Mouse (Mus musculus) neural tube, embryonic 11.5 days (tissue): ENCODE data around the gene Lsp1. TPM values are rescaled to one million over a fixed set of nuclear protein-coding genes. Genes with fewer than 3 reads are reported as not detected.
A peak's percentile ranks its signal among the peaks of the same experiment; 100 is the strongest.

Experiments
- ATAC-seq: fragments of 200-750 bp; cut with Nextera tagmentation; 2 replicates; pipeline ENCODE4 v1.8.0; 2017; ENCODE audit warnings: moderate number of reproducible peaks, mild to moderate bottlenecking, moderate TSS enrichment, moderate library complexity; ENCODE audit not compliant: insufficient read depth, low FRiP score, low TSS enrichment
- DNase-seq: peaks from one replicate; pipeline ENCODE4 v3.0.0-alpha.2; 2015; ENCODE audit warnings: low spot score
- H3K27ac ChIP-seq: fragments of 300-500 bp; sonication (generic); 2 replicates; pipeline ENCODE4 v1.5.1; 2014; ENCODE audit warnings: low read depth, mild to moderate bottlenecking, low read length
- H3K27me3 ChIP-seq: fragments of 300-500 bp; sonication (generic); 2 replicates; pipeline ENCODE4 v1.6.1; 2014; ENCODE audit warnings: mild to moderate bottlenecking, low read length, mixed read lengths; ENCODE audit not compliant: control insufficient read depth, insufficient read depth
- H3K36me3 ChIP-seq: fragments of 300-500 bp; sonication (generic); 2 replicates; pipeline ENCODE4 v1.6.1; 2014; ENCODE audit warnings: mild to moderate bottlenecking, low read length, moderate library complexity, mixed read lengths; ENCODE audit not compliant: control insufficient read depth, insufficient read depth
- H3K4me1 ChIP-seq: fragments of 300-500 bp; sonication (generic); 2 replicates; pipeline ENCODE4 v1.6.1; 2014; ENCODE audit warnings: low read length, mixed read lengths; ENCODE audit not compliant: control insufficient read depth, insufficient read depth
- H3K4me2 ChIP-seq: fragments of 300-500 bp; sonication (generic); 2 replicates; pipeline ENCODE4 v1.6.1; 2014; ENCODE audit warnings: low read depth, mild to moderate bottlenecking, moderate library complexity
- H3K4me3 ChIP-seq: fragments of 300-500 bp; sonication (generic); 2 replicates; pipeline ENCODE4 v1.5.1; 2014; ENCODE audit warnings: low read depth, low read length
- H3K9ac ChIP-seq: fragments of 300-500 bp; sonication (generic); 2 replicates; pipeline ENCODE4 v1.6.1; 2014; ENCODE audit warnings: mild to moderate bottlenecking, low read length
- H3K9me3 ChIP-seq: fragments of 300-500 bp; sonication (generic); 2 replicates; pipeline ENCODE4 v1.6.1; 2016; ENCODE audit warnings: low read length; ENCODE audit not compliant: control insufficient read depth
- WGBS: fragments of 180-500 bp; shearing (Covaris S2); extraction: QIAGEN DNeasy Blood & Tissue Kit; methylation state at CpG from one replicate; pipeline ENCODE4 v1.1.7; 2014; 5-methylcytosine and 5-hydroxymethylcytosine counted together
- polyA plus RNA-seq: library from polyadenylated mRNA; unstranded; fragments of >200 nt; fragmentation: Nextera tagmentation; extraction: Ambion mirVana; gene quantifications from 2 replicates; pipeline ENCODE4 v1.2.1, GENCODE M21; 2014

Lsp1 gene
- polyA plus RNA-seq, 1 experiment from 2014 or later, result 15.1 TPM

GRCm38 (mm10) chr7:142498575-142498974 lies 38.0 kb downstream of the Lsp1 start, which contains the start of gene Tnnt3:
Gene Tnnt3 (plus strand): TSS chr7:142498836.
- DNase-seq, result no peak
- 89% methylated on average over 2 of the region's 2 CpGs for WGBS

GRCm38 (mm10) chr7:142499010-142499721 lies 38.6 kb downstream of the Lsp1 start:
- Histone ChIP-seq H3K27ac (no peak overlapping the region), H3K4me1 (no peaks in the 10 kb centered on the region), H3K4me2 (no peak overlapping the region), H3K4me3 (no peak overlapping the region), H3K9me3 (no peaks in the 10 kb centered on the region), H3K36me3 (no peaks in the 10 kb centered on the region), H3K9ac (no peak overlapping the region), H3K27me3 (no peaks in the 10 kb centered on the region)
- DNase-seq (no peak), ATAC-seq (no peak)
- WGBS, result 87% methylated on average over 5 of the region's 5 CpGs

More at GRCm38 (mm10) chr7:142498575-142498974, 38.0 kb downstream of the Lsp1 start, which contains the start of gene Tnnt3:
- Histone ChIP-seq H3K27me3 (no peaks in the 10 kb centered on the region), H3K4me1 (no peaks in the 10 kb centered on the region), H3K27ac (no peak within 1 kb of the TSS), H3K9me3 (no peaks in the 10 kb centered on the region), H3K36me3 (no peaks in the 10 kb centered on the region), H3K9ac (no peak within 1 kb of the TSS), H3K4me2 (no peak within 1 kb of the TSS), H3K4me3 (no peak within 1 kb of the TSS)
- ATAC-seq, result no peak

- H3K4me2 ChIP-seq, result no peak overlapping the region
- WGBS, result 88% methylated on average over 1 of the region's 1 CpGs
- H3K9me3 ChIP-seq, result no peaks in the 10 kb centered on the region
- H3K27ac ChIP-seq, result no peak overlapping the region
- no peak overlapping the region for H3K4me3 ChIP-seq
- H3K27me3 ChIP-seq, result no peaks in the 10 kb centered on the region
- ATAC-seq (no peak), DNase-seq (no peak)
- no peaks in the 10 kb centered on the region for H3K4me1 ChIP-seq
- H3K9ac ChIP-seq, result no peak overlapping the region
- H3K36me3 ChIP-seq, result no peaks in the 10 kb centered on the region
These were observed 39.4 kb downstream of the Lsp1 start for GRCm38 (mm10) chr7:142500032-142500431.

- 91% methylated on average over 4 of the region's 4 CpGs for WGBS
- Histone ChIP-seq H3K9me3 (no peaks in the 10 kb centered on the region), H3K27ac (no peak overlapping the region), H3K9ac (no peak overlapping the region), H3K36me3 (no peaks in the 10 kb centered on the region), H3K4me2 (no peak overlapping the region), H3K4me3 (no peak overlapping the region), H3K4me1 (peaks cover 9% of the 10 kb centered on the region), H3K27me3 (peaks cover 3% of the 10 kb centered on the region; the same call in 1 of the 2 replicates)
- DNase-seq (no peak), ATAC-seq (no peak)
These were observed 42.6 kb downstream of the Lsp1 start for GRCm38 (mm10) chr7:142503206-142503605.

- Histone ChIP-seq H3K4me3 (no peak overlapping the region), H3K4me1 (peaks cover 23% of the 10 kb centered on the region), H3K27ac (no peak overlapping the region), H3K9ac (no peak overlapping the region), H3K4me2 (no peak overlapping the region), H3K9me3 (no peaks in the 10 kb centered on the region), H3K27me3 (peaks cover 3% of the 10 kb centered on the region; the same call in 1 of the 2 replicates), H3K36me3 (no peaks in the 10 kb centered on the region)
- 3% methylated on average over 2 of the region's 2 CpGs for WGBS
- DNase-seq (peak; percentile 52), ATAC-seq (no peak)
These were observed 45.3 kb downstream of the Lsp1 start for GRCm38 (mm10) chr7:142505942-142506341.

GRCm38 (mm10) chr7:142506501-142506900 lies 45.9 kb downstream of the Lsp1 start:
- H3K4me3 ChIP-seq, result no peak overlapping the region
- H3K27me3 ChIP-seq, result peaks cover 3% of the 10 kb centered on the region; the same call in 1 of the 2 replicates
- no peak for DNase-seq
- H3K9me3 ChIP-seq, result no peaks in the 10 kb centered on the region
- no peaks in the 10 kb centered on the region for H3K36me3 ChIP-seq
- WGBS, result 29% methylated on average over 4 of the region's 4 CpGs
- H3K4me1 ChIP-seq, result peaks cover 23% of the 10 kb centered on the region
- no peak overlapping the region for H3K27ac ChIP-seq
- no peak overlapping the region for H3K9ac ChIP-seq
- no peak overlapping the region for H3K4me2 ChIP-seq
- ATAC-seq, result 0 out of 2 replicates have a peak, but pooled peaks have one; percentile 21

GRCm38 (mm10) chr7:142507453-142507852 lies 46.8 kb downstream of the Lsp1 start:
- H3K27ac ChIP-seq, result no peak overlapping the region
- peaks cover 3% of the 10 kb centered on the region; the same call in 1 of the 2 replicates for H3K27me3 ChIP-seq
- H3K4me1 ChIP-seq, result peaks cover 23% of the 10 kb centered on the region
- H3K36me3 ChIP-seq, result no peaks in the 10 kb centered on the region
- WGBS, result 93% methylated on average over 9 of the region's 9 CpGs
- no peaks in the 10 kb centered on the region for H3K9me3 ChIP-seq
- no peak for DNase-seq
- no peak overlapping the region for H3K4me2 ChIP-seq
- no peak for ATAC-seq
- no peak overlapping the region for H3K4me3 ChIP-seq
- no peak overlapping the region for H3K9ac ChIP-seq

- peak; percentile 69 for DNase-seq
These were observed 48.9 kb downstream of the Lsp1 start for GRCm38 (mm10) chr7:142509518-142509917.

More at GRCm38 (mm10) chr7:142509518-142509917, 48.9 kb downstream of the Lsp1 start:
- peaks cover 23% of the 10 kb centered on the region for H3K4me1 ChIP-seq
- H3K27me3 ChIP-seq, result peaks cover 6% of the 10 kb centered on the region; the same call in 1 of the 2 replicates
- no peaks in the 10 kb centered on the region for H3K36me3 ChIP-seq
- no peak overlapping the region for H3K4me2 ChIP-seq
- H3K27ac ChIP-seq, result peak overlapping the region; percentile 83
- no peak overlapping the region for H3K9ac ChIP-seq
- WGBS, result 7% methylated on average over 14 of the region's 14 CpGs
- ATAC-seq, result peak; percentile 72
- no peaks in the 10 kb centered on the region for H3K9me3 ChIP-seq
- no peak overlapping the region for H3K4me3 ChIP-seq
